Mouse (Mus musculus) embryonic facial prominence, embryonic 10.5 days (tissue): ENCODE measurements around the gene Pwwp2a. TPM values are rescaled to one million over a fixed set of nuclear protein-coding genes. Genes with fewer than 3 reads are reported as not detected.
A peak's percentile ranks its signal among the peaks of the same experiment; 100 is the strongest.

Source experiments
- DNase-seq: peaks from one replicate; pipeline ENCODE4 v3.0.0-alpha.2; 2017; ENCODE audit warnings: low spot score
- H3K27ac ChIP-seq: fragments of 300-500 bp; sonication (generic); replicated peaks from 2 replicates; pipeline ENCODE4 v1.5.1; 2016; ENCODE audit warnings: mild to moderate bottlenecking
- H3K27me3 ChIP-seq: fragments of 300-500 bp; sonication (generic); replicated peaks from 2 replicates; pipeline ENCODE4 v1.6.1; 2016; ENCODE audit warnings: low read depth, mild to moderate bottlenecking; ENCODE audit not compliant: poor library complexity, severe bottlenecking
- H3K36me3 ChIP-seq: fragments of 300-500 bp; sonication (generic); replicated peaks from 2 replicates; pipeline ENCODE4 v1.6.1; 2016; ENCODE audit warnings: mild to moderate bottlenecking, moderate library complexity
- H3K4me1 ChIP-seq: fragments of 300-500 bp; sonication (generic); 2 replicates; pipeline ENCODE4 v1.6.1; 2016
- H3K4me3 ChIP-seq: fragments of 300-500 bp; sonication (generic); 2 replicates; pipeline ENCODE4 v1.5.1; 2016; ENCODE audit warnings: mild to moderate bottlenecking, moderate library complexity
- H3K9me3 ChIP-seq: fragments of 300-500 bp; sonication (generic); 2 replicates; pipeline ENCODE4 v1.6.1; 2016; ENCODE audit warnings: mild to moderate bottlenecking
- WGBS: fragments of 180-500 bp; shearing (Covaris S2); methylation state at CpG from one replicate; pipeline ENCODE4 v1.1.7; 2016; 5-methylcytosine and 5-hydroxymethylcytosine counted together
- polyA plus RNA-seq: library from polyadenylated mRNA; unstranded; fragments of >200 nt; fragmentation: Nextera tagmentation; extraction: Ambion mirVana; gene quantifications from 2 replicates; pipeline ENCODE4 v1.2.1, GENCODE M21; 2016

Pwwp2a gene
- 27.5 and 28.8 TPM in 2 replicates for polyA plus RNA-seq

DNA sequence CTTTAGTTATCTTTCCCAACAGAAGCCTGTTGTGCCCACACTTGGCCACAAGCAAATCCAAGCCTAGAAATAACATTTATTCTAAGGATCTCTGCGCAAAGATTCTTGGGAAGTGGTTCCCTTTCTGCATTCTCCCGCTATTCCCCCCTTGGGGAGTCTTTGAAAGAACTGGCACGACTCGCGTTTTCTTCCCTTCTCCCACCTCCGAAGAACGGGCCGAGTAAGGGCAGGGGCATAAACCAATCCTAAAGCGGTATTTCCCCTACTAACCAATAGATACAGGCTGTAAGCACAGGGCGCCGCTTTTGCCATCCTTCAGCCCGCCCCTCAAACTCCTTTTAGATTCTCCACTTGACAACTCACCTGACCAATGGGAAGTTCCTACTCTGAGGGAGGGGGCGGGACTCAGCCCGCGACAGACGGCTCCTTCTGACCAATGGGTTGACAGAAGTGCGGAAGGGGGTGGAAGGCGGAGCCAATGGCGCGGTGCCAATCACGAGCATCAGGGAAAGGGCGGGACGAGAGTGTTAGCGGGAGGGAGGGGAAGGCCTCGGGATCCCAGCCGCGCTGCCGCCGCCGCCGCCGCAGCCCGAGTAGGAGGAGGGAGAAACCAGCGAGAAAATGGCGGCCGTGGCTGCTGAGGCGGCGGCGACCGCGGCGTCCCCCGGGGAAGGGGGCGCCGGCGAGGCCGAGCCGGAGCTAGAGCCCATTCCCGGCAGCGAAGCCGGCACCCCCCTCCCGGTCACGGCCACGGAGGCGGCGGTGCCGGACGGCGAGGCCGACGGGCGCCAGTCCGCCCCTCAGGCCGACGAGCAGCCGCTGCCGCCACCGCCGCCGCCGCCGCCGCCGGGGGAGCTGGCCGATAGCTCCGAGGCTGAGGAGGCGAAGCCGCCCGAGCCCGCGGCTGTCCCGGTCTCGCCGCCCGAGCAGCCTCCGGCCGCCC is at the start of gene Pwwp2a:
Pwwp2a (plus strand) TSS at position 527 of the 943 bp plus-strand sequence.
- Histone ChIP-seq H3K4me3 (peak within 1 kb of the TSS; percentile 93), H3K27ac (peak within 1 kb of the TSS; percentile 98), H3K27me3 (no peaks in the 10 kb centered on the region), H3K9me3 (no peaks in the 10 kb centered on the region), H3K4me1 (peaks cover 26% of the 10 kb centered on the region), H3K36me3 (peaks cover 30% of the 10 kb centered on the region)
- DNase-seq, result peak; percentile 99
- under 1% methylated on average over 84 of the region's 87 CpGs for WGBS

DNA sequence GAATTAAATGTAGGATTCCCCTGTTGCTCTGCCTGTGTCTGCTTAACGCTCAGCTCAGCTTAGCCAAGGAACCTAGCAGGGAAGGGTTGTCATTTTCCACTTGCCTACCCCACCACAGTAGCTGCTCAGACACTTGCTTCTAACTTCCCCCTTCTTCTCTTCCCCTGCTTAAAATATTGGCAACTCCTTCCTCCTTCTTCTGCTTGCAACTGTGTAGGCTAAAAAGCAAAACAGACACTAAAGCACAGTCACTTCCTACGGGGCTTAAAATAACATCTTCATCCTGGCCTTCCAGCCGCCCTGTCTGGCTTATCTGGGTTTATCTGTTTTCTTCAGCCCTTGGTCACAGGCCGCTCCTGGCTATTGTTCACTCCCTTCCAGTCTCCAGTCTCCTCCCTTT is 49.2 kb upstream of the Pwwp2a start:
- Histone ChIP-seq H3K4me1 (peaks cover 24% of the 10 kb centered on the region), H3K4me3 (no peak overlapping the region), H3K36me3 (no peaks in the 10 kb centered on the region), H3K9me3 (no peaks in the 10 kb centered on the region), H3K27ac (peak overlapping the region; percentile 24; the same call in 1 of the 2 replicates), H3K27me3 (no peaks in the 10 kb centered on the region)
- WGBS, result 50% methylated on average over 4 of the region's 4 CpGs
- DNase-seq, result no peak

DNA sequence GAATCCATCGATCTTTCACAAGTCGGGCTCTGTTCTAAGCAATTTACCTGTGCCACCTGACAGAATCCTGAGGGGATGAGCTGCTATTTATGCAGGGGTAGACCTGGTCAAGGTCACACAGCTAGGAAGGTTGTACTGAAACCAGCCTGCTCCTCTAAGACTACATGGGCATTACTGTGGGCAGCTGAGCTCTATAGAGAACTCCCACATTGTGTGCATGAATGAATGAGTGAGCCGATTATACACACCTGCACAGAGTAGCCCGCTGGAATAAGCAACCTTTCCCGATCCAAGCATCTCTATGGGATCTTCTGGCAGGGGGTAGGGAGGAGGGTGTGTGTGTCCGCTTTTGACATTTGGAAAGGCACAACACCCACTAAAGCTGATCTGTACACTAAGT is 48.6 kb upstream of the Pwwp2a start:
- no peaks in the 10 kb centered on the region for H3K9me3 ChIP-seq
- WGBS, result 83% methylated on average over 6 of the region's 6 CpGs
- no peak for DNase-seq
- 0 out of 2 replicates have a peak overlapping the region, but pooled peaks have one; percentile 77 for H3K27ac ChIP-seq
- peaks cover 24% of the 10 kb centered on the region for H3K4me1 ChIP-seq
- H3K27me3 ChIP-seq, result no peaks in the 10 kb centered on the region
- H3K4me3 ChIP-seq, result no peak overlapping the region
- no peaks in the 10 kb centered on the region for H3K36me3 ChIP-seq

DNA sequence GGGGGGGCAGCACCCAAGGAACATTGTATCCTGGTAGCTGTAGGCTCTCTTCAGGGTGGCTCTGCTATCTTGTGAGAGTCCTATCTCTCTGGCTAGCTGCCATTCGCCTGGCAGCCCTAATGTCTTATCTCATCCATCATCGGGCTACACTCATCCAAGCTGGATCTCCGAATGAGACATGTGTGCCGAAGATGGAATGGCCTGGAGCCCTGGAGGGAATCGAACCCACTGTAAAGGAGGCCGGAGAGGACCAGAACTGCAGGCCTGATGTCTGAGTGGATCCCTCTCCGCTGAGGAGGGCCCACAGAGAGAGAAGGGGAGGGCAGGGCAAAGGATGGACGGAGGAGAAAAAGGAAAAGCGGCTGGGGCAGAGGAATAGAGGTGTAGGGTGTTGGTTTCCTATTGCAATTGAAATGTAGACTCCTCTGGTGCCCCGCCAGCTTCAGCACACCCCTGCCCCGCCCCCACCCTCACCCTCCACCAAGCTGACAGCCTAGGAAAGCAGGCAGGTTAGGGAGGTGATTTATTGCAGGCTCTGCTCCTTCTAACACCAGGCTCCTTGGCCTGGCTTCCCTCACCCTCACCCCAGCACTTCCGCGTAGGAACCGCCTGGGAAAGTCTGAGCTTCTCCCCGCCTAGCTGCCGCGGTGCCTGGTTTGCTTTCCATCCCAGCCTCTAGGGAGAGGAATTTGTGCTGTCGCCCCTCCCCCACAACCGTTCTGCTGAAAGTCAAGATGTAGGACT is 48.0 kb upstream of the Pwwp2a start:
- H3K27ac ChIP-seq, result peak overlapping the region; percentile 77
- peak; percentile 76 for DNase-seq
- 27% methylated on average over 19 of the region's 19 CpGs for WGBS
- H3K36me3 ChIP-seq, result no peaks in the 10 kb centered on the region
- H3K4me3 ChIP-seq, result peak overlapping the region; percentile 33
- H3K27me3 ChIP-seq, result no peaks in the 10 kb centered on the region
- H3K4me1 ChIP-seq, result peaks cover 24% of the 10 kb centered on the region
- H3K9me3 ChIP-seq, result no peaks in the 10 kb centered on the region

DNA sequence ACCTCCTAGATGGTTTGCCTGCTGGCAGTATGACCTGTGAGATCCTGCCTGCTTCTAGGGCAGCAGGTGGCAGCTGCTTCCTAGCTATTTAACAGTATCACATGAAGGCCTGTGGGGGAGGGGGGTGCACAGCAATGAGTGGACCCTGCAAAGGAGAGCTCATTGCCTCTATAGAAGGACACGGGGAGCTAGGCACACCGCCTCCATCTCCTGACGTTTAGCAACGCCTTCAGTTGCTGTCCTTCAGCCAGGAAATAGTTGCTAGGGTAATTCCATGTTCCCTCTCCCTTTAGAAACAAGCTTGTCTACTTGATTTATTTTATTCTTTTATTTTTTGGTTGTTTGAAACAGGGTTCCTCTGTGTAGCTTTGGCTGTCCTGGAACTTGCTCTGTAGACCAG is 45.0 kb upstream of the Pwwp2a start:
- no peaks in the 10 kb centered on the region for H3K27me3 ChIP-seq
- 0 out of 2 replicates have a peak, but pooled peaks cover 6% of the 10 kb centered on the region for H3K9me3 ChIP-seq
- H3K4me1 ChIP-seq, result peaks cover 24% of the 10 kb centered on the region
- no peak for DNase-seq
- H3K36me3 ChIP-seq, result no peaks in the 10 kb centered on the region
- WGBS, result 85% methylated on average over 4 of the region's 4 CpGs
- H3K4me3 ChIP-seq, result no peak overlapping the region
- no peak overlapping the region for H3K27ac ChIP-seq

DNA sequence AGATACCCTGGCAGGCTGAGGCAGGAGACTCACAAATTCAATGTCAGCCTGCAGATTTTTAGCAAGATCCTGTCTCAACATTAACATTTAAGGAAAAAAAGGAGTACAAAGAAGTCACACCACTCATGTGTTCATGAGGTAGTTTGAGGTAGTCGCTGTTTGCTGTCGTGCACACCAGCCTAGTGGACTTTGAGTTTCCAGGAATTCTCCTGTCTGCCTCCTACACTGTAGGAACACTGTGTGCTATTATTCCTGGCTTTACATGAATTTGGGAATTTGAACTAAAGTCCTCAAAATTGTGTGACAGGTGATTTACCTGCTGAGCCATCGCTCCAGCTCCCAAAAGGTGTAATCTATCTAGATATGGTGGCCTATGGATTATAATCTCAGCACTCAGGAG is 43.3 kb upstream of the Pwwp2a start:
- 96% methylated on average over 3 of the region's 3 CpGs for WGBS

DNA sequence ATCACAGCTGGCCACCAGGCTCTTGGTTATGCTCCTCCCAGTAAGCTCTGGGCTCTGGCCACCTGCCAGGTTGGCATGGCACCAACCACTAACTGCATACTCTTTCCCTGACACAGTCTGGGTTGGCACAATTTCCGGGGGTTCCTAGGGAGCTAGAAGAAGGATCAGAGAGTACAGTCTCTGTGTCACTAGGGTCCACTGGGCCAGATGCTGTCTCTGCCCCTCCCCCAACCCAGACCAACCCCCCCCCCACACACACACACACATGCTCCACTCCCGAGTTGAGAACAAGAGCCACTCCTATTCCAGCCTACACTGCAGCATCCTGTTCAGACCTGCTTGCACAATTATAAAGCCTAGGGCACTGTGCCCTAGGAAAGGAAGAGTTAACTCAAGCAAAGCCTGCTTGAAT is 38.6 kb upstream of the Pwwp2a start:
- H3K36me3 ChIP-seq, result no peaks in the 10 kb centered on the region
- no peak overlapping the region for H3K4me3 ChIP-seq
- no peak for DNase-seq
- WGBS, result 50% methylated on average over 2 of the region's 2 CpGs
- no peaks in the 10 kb centered on the region for H3K27me3 ChIP-seq
- H3K9me3 ChIP-seq, result peaks cover 6% of the 10 kb centered on the region; the same call in 1 of the 2 replicates
- peaks cover 13% of the 10 kb centered on the region for H3K4me1 ChIP-seq
- H3K27ac ChIP-seq, result peak overlapping the region; percentile 62

More for the DNA sequence above, 43.3 kb upstream of the Pwwp2a start:
- Histone ChIP-seq H3K36me3 (no peaks in the 10 kb centered on the region), H3K27ac (no peak overlapping the region), H3K4me3 (no peak overlapping the region), H3K4me1 (peaks cover 18% of the 10 kb centered on the region), H3K27me3 (no peaks in the 10 kb centered on the region), H3K9me3 (0 out of 2 replicates have a peak, but pooled peaks cover 6% of the 10 kb centered on the region)
- no peak for DNase-seq

DNA sequence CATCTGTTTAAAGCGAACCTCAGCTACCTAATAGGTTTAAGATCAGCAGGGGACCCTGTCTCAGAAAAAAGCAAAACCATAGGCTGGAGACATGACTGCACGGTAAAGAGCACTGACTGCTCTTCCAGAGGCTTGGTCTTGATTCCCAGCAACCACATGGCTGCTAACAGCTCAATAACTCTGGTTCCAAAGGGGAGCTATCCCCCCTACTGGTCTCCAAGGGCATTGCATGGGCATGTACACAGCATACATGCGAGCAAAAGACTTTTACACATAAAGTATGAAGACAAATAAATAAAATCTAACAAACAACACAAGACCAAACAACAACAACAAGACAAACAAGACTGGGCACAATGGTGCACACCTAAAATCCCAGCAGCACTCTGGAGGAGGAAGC is 36.5 kb upstream of the Pwwp2a start:
- 90% methylated on average over 3 of the region's 3 CpGs for WGBS
- no peak for DNase-seq
- Histone ChIP-seq H3K4me1 (peaks cover 13% of the 10 kb centered on the region), H3K9me3 (no peaks in the 10 kb centered on the region; the same call in 1 of the 2 replicates), H3K4me3 (no peak overlapping the region), H3K36me3 (no peaks in the 10 kb centered on the region), H3K27ac (no peak overlapping the region), H3K27me3 (no peaks in the 10 kb centered on the region)

DNA sequence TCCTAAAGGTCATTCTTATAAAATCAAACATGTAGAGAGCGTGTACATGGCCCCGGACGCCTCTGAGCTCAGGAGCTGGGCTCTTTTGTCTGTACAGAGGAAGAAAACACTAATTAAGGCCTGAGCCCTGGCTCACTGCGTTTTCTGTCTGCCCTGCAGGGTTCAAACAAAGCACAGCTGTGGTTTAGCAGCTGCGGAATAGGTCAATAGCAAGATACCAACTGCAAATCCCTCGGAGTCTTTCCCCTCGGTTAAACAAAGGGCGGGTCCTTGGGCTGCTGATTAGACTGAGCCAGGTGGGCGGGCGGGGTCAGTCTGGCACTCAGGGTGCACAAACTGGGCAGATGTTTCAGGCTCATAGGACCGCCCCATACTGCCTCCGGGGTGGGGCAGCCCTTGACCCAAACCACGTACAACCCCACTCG is 28.7 kb upstream of the Pwwp2a start:
- Histone ChIP-seq H3K36me3 (no peaks in the 10 kb centered on the region), H3K4me1 (peaks cover 13% of the 10 kb centered on the region), H3K27ac (peak overlapping the region; percentile 78), H3K4me3 (no peak overlapping the region), H3K9me3 (no peaks in the 10 kb centered on the region), H3K27me3 (no peaks in the 10 kb centered on the region)
- 36% methylated on average over 14 of the region's 14 CpGs for WGBS
- DNase-seq, result peak; percentile 58

DNA sequence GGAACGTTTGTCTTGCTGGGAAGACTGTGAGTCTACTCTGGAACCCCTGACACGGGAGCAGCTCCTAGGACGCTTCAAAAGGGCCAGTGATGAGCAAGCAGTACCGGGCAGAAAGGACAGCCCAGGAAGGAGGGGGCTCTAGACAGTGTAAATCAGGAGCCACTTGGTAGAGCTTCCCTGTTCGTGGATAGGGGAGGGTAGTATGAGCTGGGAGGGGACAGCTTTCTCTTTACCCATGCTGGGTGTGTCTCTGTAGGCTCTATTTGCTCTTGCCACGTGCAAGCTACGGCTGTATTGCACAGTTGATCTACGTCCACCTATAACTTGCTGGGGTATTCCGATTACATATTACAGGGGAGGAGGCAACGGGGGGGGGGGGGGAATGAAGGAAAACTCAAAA is 25.3 kb upstream of the Pwwp2a start:
- Histone ChIP-seq H3K4me3 (no peak overlapping the region), H3K27me3 (no peaks in the 10 kb centered on the region), H3K27ac (no peak overlapping the region), H3K4me1 (peaks cover 13% of the 10 kb centered on the region), H3K9me3 (no peaks in the 10 kb centered on the region), H3K36me3 (no peaks in the 10 kb centered on the region)
- 70% methylated on average over 10 of the region's 10 CpGs for WGBS
- no peak for DNase-seq

DNA sequence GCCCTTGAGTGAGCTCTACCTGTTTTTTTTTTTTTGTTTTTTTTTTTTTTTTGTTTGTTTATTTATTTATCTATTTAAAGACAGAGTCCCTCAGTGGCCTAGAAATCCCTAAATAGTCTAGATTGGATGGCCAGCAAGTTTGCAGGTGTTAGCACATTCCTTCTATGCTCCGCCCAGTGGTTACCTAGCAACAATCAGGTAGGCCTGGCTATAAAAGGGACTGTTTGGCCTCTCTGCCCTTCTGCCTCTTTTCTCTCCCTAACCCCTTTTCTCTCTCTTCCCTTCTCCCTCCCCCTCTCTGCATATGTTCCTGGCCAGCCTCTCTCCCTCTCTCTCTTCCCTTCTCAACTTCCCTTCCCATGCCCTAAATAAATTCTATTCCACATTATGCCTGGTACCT is 23.8 kb upstream of the Pwwp2a start:
- Histone ChIP-seq H3K4me1 (peaks cover 8% of the 10 kb centered on the region), H3K27ac (no peak overlapping the region), H3K9me3 (no peaks in the 10 kb centered on the region), H3K36me3 (no peaks in the 10 kb centered on the region), H3K27me3 (no peaks in the 10 kb centered on the region), H3K4me3 (no peak overlapping the region)
- 90% methylated on average over 1 of the region's 1 CpGs for WGBS
- no peak for DNase-seq

DNA sequence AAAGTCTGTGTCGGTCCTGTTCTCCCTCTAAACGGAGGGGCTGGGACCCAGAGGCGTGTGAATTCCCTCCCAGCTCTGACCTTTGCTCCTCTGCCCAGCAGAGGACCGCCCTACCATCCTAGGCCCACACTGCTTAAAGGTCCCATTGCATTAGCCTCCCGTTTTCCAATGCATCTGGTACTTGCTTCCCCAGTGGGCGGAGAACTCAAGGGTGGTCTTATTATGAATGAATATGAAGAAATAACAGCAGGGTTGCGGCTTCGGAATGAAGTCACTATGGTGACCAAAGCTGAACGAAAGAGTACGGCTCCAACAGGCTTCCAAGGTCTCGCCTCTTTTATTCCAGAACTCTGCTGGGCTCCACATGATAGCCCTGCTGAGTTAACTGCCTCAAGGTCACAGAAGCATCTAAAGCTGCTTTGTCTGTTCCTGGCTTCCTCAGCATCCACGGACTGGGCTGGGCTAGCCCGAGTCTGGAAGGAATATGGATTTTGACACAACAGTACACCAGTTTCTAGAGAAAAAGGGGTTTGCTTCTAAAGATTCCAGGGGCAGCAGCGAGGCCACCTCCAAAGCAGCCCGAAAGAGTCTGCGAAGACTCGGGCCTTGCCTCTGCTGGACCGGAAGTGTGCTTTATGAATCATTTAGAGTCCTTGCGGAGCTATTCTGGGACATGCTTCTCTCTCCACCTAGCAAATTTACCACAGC is 14.6 kb upstream of the Pwwp2a start:
- WGBS, result 68% methylated on average over 19 of the region's 19 CpGs
- no peak for DNase-seq
- Histone ChIP-seq H3K27me3 (no peaks in the 10 kb centered on the region), H3K27ac (peak overlapping the region; percentile 40), H3K4me3 (no peak overlapping the region), H3K36me3 (no peaks in the 10 kb centered on the region), H3K4me1 (peaks cover 19% of the 10 kb centered on the region), H3K9me3 (no peaks in the 10 kb centered on the region)
